Mouse (Mus musculus) urinary bladder, adult 18-20 months (tissue): ENCODE measurements around the gene Scarb1.

ENCODE experiments used
- DNase-seq, 2 experiments: peaks; one replicate each; pipeline ENCODE4 v3.0.0; 2022; ENCODE audit warnings: low spot score in 2 of 2, mixed read lengths in 2 of 2

Scarb1 gene

DNA sequence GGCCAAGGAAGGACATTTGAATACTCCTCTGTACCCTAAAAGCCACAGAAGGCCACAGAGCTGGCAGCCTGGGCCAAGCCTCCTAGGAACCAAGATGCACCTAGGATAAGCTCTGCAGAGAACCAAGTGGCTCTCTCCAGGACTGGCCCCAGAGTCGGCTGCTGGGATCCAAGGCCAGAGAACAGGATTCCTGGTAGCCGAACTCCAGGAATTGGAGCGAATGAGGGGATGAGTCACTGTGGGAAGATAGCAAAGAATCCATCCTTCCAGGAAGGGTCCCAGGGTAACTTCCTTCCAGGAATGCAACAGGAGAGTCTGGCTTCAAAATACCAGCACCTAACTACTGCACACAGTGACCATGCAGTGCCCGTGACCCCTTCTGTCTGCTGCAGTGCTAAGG is 8.6 kb downstream of the Scarb1 start:
- no peak for DNase-seq

GRCm38 (mm10) chr5:125331811-125332210 is 9.1 kb downstream of the Scarb1 start:
- DNase-seq: no peak

DNA sequence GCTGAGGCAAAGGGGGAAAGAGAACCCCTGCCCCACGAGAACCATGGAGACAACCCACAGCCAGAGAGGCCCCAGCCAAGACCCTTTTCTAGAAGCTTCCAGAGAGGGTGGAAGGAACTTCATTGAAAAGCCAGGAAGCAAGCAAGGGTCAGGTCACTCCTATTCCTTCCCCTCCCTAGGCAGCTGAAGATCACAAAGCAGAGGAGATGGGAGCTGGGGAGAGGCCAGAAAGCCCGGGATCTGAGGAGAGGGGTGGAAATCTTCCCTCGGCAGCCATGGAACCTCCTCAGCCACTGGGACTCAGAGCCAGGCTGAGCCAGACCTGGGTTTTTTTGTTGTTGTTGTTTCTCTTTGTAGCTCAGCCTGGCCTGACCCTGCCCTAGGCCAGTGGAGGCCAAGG is 9.8 kb downstream of the Scarb1 start:
- no peak for DNase-seq

- no peak for DNase-seq
Measured at GRCm38 (mm10) chr5:125330656-125331055, 10.2 kb downstream of the Scarb1 start.

DNA sequence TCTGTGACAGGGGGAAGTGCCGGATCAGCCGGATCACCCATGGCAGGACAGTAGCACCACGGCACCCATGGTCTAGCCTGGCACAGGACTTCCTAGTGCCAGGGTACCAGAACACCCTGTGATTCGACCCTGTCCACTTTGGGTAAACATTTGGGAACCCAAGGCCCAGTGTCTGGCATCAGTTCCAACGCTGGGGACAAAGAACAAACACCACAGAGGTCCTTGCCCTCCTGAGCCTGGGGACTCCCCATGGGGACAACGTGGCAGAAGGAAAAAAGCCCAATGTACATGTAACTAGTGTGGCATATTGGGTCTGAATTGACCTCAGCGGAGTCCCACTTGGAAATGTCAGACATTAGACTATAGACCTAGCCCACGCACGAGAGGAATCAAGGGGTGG is 10.7 kb downstream of the Scarb1 start:
- DNase-seq: no peak

GRCm38 (mm10) chr5:125327596-125328385 is 13.1 kb downstream of the Scarb1 start:
- DNase-seq: no peak

- no peak for DNase-seq
Measured at GRCm38 (mm10) chr5:125326351-125326750, 14.5 kb downstream of the Scarb1 start.

GRCm38 (mm10) chr5:125325931-125326330 is 15.0 kb downstream of the Scarb1 start:
- DNase-seq: no peak

DNA sequence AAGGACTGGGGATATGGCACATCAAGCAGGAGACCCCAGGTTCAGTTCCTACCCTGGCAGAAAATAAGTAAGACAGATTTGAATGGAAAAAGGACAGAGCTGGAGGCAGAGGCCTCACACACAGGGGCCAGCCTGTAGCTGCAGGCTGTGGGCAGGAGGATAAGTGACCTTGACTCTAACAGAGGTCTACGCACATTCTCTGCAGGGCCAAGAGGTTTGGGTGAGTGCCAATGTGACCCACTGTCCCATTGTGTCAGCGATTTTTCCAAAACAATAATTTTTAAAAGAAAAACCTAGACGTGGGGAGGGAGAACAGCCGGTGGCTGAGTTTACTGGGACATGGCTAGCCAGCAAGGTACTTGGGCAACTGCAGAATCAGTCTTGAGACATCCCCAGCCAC is 15.6 kb downstream of the Scarb1 start:
- DNase-seq: no peak

DNA sequence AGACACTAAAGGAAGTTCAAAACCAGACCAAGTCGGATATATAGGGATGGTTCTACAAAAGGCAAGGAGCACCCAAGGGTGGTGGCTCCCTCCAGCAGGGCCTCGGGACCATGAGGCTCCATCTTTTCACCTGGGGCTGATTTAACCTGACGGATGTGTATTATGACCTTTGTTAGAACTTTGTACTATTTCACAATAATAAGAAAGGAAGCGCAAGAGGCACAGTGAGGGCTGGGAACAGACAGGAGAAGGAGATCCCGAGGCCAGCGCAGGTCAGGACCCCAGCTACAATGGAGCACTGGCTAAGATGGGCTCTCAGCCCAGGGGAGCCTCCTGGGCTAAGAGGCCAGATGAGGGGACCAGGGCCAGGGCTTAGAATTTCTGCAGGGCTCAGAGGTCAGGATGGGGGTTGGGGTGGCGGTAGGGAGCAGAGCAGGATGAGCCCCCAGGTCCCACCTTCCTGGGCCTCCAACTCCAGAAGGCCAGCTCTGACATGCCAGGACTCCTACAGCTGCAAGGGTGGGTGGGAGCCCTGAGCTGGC is 16.9 kb downstream of the Scarb1 start:
- no peak for DNase-seq

DNA sequence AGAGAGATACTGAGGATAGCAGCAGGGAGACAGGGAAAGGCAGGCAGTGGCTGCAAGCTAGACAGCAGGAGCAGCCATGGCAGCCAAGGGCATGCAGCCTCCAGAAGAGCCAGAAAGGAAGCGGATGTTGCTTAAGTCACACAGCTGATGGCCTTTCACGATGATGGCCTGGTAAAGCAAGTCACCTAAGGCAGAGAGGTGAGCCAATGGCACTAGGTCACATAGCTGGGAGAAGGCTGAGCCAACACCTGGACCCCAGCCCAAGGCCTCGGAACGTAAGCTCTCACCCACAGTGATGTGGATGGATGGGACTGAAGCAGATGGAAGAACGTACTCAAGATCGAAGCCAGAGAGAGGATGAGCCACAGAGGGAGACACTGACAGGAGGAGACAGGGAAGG is 17.8 kb downstream of the Scarb1 start:
- no peak for DNase-seq

- no peak for DNase-seq
Measured at GRCm38 (mm10) chr5:125321836-125322235, 19.1 kb downstream of the Scarb1 start.

GRCm38 (mm10) chr5:125319057-125319800 is 21.7 kb downstream of the Scarb1 start:
- DNase-seq: no peak

GRCm38 (mm10) chr5:125317953-125318352 is 22.9 kb downstream of the Scarb1 start:
- DNase-seq: no peak

GRCm38 (mm10) chr5:125317296-125317695 is 23.6 kb downstream of the Scarb1 start:
- DNase-seq: no peak

DNA sequence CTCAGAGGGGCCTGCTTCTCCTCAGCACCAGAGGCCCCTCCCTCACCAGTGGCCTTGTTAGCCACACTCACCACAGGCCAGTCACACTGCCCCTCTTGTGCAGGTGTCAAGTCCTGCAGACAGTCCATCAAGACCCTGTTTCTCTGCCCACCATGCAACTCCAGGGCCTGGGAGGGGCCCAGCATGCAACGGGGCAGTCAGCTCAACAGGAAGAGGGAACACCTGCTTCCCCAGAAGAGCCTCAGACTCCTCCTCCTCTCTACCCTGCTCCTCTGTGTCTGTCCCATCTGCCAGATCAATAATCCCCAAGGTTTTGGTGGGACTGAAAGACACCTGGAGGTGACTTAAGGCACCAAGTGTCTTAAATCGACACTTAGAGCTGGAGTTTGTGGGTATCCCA is 24.1 kb downstream of the Scarb1 start:
- DNase-seq: no peak

GRCm38 (mm10) chr5:125315110-125315509 is 25.8 kb downstream of the Scarb1 start:
- no peak for DNase-seq

DNA sequence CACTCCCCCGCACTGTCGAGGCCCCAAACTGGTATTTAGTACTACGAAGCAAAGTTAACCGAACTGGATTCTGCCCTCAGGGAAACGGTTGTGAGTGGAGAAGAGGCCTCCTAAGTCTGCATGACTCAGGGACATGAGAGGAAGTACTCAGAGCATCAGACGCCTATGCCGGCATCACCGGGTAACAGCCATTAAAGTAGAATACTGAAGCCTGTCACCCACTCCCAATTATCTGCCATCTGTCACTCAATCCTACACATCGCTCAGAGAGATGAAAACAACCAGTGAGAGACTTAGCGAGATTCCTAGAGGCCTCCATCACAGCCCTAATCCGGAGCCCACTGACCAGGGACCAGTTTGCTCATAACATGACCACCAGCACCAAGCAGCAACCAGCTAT is 26.9 kb downstream of the Scarb1 start:
- DNase-seq: no peak

DNA sequence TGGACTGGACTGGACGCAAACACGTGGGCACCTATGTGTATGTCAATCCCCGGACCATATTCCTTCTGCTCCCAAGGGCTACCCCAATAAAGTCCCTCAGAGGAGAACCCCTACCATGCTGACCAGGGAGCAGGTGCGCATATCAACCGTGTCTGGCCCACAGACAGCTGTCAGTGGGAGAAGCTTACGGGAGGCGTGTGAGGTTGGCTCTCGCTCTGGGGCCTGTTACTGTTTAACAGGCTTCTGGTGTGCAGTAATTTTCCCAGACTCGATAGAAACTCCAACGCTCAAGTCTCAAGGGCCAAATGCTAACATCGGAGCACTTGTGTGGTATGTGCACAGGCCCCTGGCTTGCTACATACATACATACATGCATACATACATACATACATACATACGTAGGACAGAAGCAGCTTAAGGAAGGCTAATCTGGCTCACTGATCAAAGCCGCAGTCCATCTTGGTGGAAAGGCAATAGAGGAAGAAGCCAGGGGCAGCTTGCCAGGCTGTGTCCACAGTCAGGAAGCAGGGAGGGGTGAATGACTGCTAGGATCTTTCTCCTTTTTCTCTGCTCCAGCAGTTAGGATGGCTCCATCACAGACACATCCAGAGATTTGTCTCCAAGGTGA is 27.8 kb downstream of the Scarb1 start:
- no peak for DNase-seq

DNA sequence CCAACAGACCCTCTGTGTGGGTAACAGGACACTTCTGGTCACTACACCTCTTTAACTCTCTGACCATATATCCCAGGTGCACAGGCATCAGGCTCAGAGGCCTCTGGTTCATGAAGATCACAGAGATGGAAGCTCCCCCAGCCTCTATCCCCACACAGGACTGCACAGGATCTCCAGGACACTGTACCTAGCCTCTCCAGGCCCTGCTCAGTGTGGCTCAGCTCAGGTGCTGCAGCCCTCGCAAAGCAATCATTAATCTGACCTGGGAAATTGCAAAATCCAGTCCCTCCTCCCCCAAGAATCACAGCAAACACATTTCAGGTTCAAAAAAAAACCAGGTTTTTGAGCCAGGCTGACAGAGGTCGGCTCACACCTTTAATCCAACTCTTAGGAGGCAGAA is 29.9 kb downstream of the Scarb1 start:
- no peak for DNase-seq

DNA sequence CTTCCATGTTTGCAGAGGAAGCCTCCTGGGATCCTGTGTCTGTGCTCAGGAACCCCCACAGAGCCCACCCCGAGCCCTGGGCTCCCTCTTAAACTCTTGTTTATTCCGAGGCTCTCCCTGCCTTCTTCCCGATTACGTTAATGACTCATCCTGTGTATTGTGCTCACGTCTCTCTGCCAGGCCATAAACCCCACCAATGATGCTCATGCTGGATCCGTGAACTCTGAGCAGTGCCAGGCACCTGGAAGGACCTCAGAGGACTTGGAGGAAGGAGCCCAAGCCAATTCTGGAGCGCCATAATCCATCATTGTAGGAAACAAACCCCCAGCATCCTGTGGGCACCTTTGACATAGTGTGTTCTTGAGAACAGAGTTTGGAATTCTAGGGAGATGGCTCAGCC is 31.7 kb downstream of the Scarb1 start:
- DNase-seq: no peak

DNA sequence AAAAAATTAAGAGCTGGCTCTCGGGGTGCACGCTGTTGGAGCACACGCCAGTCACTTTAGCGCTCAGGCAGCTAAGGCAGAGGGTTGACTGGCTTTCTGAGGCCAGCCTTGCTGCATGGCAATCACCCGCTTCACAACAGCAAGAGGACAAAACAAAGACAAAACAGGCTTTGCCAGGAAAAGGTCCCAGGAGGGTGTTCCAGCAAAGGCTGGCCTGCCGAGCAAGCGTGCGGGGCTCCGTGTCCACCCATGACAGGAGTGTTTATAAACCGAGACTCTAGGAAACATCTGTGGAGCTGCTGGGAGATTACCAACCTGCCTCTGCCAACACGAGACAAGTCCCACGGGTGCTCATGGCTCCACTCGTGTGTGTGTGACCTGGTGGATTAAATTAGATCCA is 34.1 kb downstream of the Scarb1 start:
- no peak for DNase-seq

DNA sequence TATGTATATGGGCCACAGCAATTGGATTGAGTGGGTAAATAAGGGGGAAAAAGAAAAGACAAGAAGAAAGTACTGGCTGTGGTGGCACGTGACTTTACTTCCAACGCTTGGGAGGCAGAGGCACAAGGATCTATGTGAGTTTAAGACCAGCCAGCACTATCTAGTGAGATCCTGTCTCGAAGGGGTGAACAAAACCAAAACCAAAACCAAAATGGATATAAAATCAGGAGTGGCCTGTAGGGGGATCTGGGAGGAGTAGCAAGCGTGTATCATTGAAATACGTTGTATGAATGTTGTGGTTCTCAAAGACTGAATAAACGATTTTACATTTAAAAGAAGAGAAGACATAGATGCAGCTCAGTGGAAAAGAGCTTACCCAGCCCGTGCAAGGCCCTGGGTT is 34.5 kb downstream of the Scarb1 start:
- DNase-seq: no peak
